Mouse (Mus musculus) cerebellum, adult 2 months (tissue): ENCODE results near the gene Trappc10. TPM values are rescaled to one million over a fixed set of nuclear protein-coding genes. Genes with fewer than 3 reads are reported as not detected.

Experiments
- DNase-seq, 2 experiments: peaks; one replicate each; pipeline ENCODE4 v3.0.0; 2021
- H3K27ac ChIP-seq: fragments of 200-500 bp; 2 replicates; pipeline ENCODE4 v1.5.1; 2012; ENCODE audit warnings: low read length, control low read depth, inconsistent platforms; ENCODE audit not compliant: insufficient read depth
- H3K27me3 ChIP-seq: fragments of 200-500 bp; 2 replicates; pipeline ENCODE4 v1.6.1; 2012; ENCODE audit warnings: inconsistent platforms, mild to moderate bottlenecking, low read length, moderate library complexity; ENCODE audit not compliant: control insufficient read depth, insufficient read depth
- H3K4me1 ChIP-seq: fragments of 200-500 bp; 2 replicates; pipeline ENCODE4 v1.6.1; 2011; ENCODE audit warnings: low read length; ENCODE audit not compliant: control insufficient read depth, insufficient read depth
- H3K4me3 ChIP-seq: fragments of 200-500 bp; replicated peaks from 2 replicates; pipeline ENCODE3; 2011; ENCODE audit warnings: mild to moderate bottlenecking, low read depth, low read length, control low read depth; ENCODE audit not compliant: insufficient read depth
- CTCF ChIP-seq: fragments of 200-500 bp; IDR thresholded peaks from 2 replicates; pipeline ENCODE4 v1.5.1; 2011; ENCODE audit warnings: low read depth, mild to moderate bottlenecking, control low read depth, low read length, moderate library complexity, borderline replicate concordance; ENCODE audit not compliant: insufficient read depth
- POLR2A ChIP-seq: fragments of 200-500 bp; IDR thresholded peaks from 2 replicates; pipeline ENCODE4 v1.6.1; 2011; ENCODE audit warnings: low read length, control low read depth, borderline replicate concordance; ENCODE audit not compliant: insufficient read depth
- WGBS: fragments of 180-500 bp; shearing (Covaris S2); methylation state at CpG from one replicate; pipeline ENCODE4 v1.1.7; 2018; 5-methylcytosine and 5-hydroxymethylcytosine counted together
- polyA plus RNA-seq: library from polyadenylated mRNA; depleted of rRNA; stranded (reverse); fragments of >200 nt; gene quantifications from 2 replicates; pipeline ENCODE4 v1.2.3, GENCODE M21; 2012; rRNA removed

Gene Trappc10
- 74.3 and 75.0 TPM in 2 replicates for polyA plus RNA-seq

DNA sequence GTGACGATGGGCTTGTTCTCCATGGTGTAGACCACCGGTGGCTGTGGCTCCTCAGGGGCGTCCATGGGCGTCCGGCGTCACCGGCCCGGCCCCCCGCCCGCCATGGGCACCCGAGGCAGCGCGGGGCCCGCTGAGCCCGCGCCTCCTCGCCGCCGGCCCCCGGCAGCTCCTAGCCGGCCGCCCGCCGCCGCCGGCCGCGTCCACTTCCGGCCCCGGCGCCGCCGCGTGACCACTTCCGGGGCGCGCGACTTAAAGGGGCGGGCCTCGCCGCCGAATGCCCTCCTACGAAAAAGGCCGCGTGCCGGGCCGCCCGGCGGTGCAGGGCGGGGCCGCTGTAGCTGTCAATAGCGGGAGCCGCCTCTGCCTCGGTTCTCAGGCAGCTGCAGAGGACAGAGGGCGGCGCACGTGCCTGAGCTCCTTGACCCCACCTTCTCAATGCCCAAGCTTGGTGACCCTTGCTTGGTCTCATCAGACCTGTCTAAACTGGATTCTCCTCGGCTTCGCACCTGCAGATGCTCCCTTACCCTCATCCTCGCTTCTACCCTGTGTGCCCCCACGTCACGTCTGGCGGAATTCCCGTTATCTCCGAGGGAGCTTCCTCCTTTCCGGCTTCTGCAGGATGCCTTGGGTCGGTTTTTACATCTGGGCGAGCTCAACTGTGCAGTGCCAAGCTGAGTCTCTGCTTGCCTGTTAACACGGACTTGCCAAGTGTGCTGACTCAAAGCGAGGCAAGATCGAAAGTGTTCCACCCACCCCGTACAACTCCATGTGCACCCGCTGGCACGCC lies at the start of gene Trappc10:
Gene Trappc10 (minus strand): TSS at position 204 of the 787 bp plus-strand sequence.
- TF ChIP-seq POLR2A: peak; percentile 40; the same call in 1 of the 2 replicates
- TF ChIP-seq CTCF: no peak
- H3K27me3 ChIP-seq: no peaks in the 10 kb centered on the region
- under 1% methylated on average over 73 of the region's 74 CpGs for WGBS

DNA sequence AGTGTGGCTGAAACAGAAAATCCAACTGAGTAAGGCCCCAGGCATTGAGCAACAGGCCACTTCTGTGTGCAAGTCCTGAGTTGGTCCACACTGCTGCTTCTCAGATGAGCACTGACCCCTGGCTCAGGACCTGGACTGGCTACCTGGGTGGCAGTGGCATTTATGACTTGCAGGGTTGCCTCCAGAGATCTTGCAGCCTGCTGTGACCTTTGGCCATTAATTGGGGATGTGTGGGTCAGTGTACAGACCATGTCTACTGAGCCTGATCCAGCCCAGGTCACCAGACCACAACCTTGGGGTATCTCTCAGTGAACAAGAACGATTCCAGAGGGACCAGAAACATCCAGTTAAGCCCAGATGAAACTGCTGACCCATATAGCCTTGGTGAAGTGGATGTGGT lies 49.1 kb upstream of the Trappc10 start:
- Histone ChIP-seq H3K4me1 (peaks cover 57% of the 10 kb centered on the region), H3K27ac (no peak overlapping the region), H3K27me3 (no peaks in the 10 kb centered on the region), H3K4me3 (no peak overlapping the region)
- WGBS: 85% methylated on average over 1 of the region's 1 CpGs
- TF ChIP-seq CTCF (no peak), POLR2A (no peak)
- no peak for DNase-seq

More for the DNA sequence above, at the start of gene Trappc10:
- DNase-seq: peak; percentile 86 to 87
- Histone ChIP-seq H3K27ac (peak within 1 kb of the TSS; percentile 45), H3K4me3 (peak within 1 kb of the TSS; percentile 69), H3K4me1 (0 out of 2 replicates have a peak, but pooled peaks cover 6% of the 10 kb centered on the region)

DNA sequence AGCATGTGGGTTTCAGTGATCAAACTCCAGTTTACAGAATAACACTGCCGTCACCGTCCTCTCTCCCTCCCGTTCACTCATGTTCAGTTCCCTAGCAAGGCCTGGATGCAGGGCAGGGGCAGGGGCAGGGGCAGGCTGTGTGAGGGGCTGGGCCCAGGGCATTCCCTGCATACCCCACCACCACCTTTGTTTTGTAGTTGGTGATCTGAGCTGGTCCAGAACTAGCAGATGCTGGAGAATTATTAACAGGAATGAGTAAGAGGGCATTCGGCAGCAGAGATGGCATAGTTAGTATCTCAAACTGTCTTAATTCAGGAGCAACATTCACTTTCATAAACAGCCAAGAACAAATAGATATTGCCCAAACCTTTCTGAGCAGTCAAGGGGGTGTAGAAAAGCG lies 47.9 kb upstream of the Trappc10 start:
- Histone ChIP-seq H3K27ac (no peak overlapping the region), H3K4me1 (peaks cover 53% of the 10 kb centered on the region), H3K27me3 (no peaks in the 10 kb centered on the region), H3K4me3 (no peak overlapping the region)
- DNase-seq: no peak
- 86% methylated on average over 5 of the region's 5 CpGs for WGBS
- TF ChIP-seq POLR2A: no peak
- no peak for TF ChIP-seq CTCF

DNA sequence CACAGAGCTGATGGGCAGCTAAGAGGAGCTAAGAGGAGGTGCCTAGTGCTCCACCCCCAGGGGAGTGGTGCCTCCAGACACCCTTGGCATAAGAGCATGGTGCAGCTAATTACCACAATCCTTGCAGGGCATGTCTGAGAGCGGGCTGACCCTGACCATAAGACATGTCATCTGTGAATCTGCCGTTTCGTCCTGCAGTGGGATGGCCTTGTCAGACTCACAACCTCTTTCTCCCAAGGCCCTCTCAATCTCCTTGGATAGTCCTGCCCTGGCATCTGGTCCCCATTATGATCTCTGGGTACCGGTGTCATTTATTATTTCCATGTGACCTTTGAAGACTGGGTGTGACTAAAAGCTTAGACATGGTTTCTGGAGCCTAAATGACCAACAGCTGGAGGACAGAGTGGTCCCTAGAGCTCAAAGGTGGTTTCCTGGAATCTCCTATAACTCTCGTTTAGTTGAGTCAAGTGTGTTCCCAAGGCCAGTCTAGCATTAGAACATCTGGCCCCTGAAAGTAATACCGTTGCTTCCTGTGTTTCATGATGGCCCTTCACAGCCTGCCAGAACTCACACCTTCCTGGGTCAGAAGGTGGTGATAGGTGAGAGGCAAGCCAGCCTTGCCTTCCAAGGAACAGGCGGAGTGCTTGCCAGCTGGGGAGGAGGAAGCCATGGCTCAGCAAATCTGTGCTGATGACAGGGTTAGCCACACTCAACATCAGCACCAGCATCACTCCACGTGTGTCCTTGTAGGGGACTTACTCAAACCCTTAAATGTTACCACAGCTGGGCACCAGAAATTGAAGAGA lies 46.5 kb upstream of the Trappc10 start:
- 80% methylated on average over 8 of the region's 8 CpGs for WGBS
- peaks cover 41% of the 10 kb centered on the region for H3K4me1 ChIP-seq

DNA sequence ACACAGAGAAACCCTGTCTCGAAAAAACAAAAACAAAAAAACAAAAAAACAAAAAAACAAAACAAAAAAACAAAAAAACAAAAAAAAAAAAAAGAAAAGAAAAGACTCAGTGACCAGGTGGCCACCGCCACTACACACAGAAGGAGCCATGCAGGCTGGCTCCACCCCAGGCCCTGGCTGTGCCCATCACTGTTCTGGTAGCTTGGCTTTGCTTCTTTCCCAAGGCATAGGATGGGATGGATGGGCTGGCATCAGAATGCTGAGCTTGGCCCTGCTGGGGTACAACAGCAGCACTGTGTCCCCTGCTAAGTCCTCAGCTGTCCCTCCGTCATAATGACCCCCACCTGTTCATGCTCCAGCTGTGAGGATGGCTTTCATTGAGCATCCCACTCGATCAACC lies 44.5 kb upstream of the Trappc10 start:
- DNase-seq: peak; percentile 71 to 78
- WGBS: 26% methylated on average over 4 of the region's 4 CpGs
- Histone ChIP-seq H3K4me1 (peaks cover 41% of the 10 kb centered on the region), H3K27ac (peak overlapping the region; percentile 26; the same call in 1 of the 2 replicates), H3K27me3 (no peaks in the 10 kb centered on the region), H3K4me3 (no peak overlapping the region)
- TF ChIP-seq POLR2A (no peak), CTCF (no peak)

More for the DNA sequence above, 46.5 kb upstream of the Trappc10 start:
- Histone ChIP-seq H3K4me3 (no peak overlapping the region), H3K27me3 (no peaks in the 10 kb centered on the region), H3K27ac (no peak overlapping the region)
- no peak for DNase-seq
- no peak for TF ChIP-seq POLR2A
- TF ChIP-seq CTCF: no peak

DNA sequence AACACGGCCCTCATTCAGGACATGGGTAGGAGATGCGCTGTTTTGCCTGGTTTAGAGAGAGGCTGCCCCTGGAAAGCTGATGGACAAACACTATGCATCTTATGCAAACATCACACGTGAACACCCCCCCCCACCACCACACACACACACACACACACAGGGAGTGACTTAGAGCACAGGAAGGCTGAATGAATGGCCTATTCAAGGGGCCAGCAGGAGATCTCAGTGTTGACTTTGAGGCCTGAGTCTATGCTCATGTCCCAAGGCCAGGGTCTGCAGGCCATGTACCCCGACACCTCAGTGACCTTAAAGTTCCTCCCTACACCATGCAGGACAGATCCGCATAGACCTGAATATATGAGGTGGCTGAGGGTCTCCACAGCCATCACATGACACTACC lies 43.7 kb upstream of the Trappc10 start:
- Histone ChIP-seq H3K27ac (peak overlapping the region; percentile 17; the same call in 1 of the 2 replicates), H3K4me3 (no peak overlapping the region), H3K4me1 (peaks cover 41% of the 10 kb centered on the region), H3K27me3 (no peaks in the 10 kb centered on the region)
- TF ChIP-seq POLR2A: no peak
- TF ChIP-seq CTCF: no peak
- 85% methylated on average over 5 of the region's 5 CpGs for WGBS
- no peak for DNase-seq

DNA sequence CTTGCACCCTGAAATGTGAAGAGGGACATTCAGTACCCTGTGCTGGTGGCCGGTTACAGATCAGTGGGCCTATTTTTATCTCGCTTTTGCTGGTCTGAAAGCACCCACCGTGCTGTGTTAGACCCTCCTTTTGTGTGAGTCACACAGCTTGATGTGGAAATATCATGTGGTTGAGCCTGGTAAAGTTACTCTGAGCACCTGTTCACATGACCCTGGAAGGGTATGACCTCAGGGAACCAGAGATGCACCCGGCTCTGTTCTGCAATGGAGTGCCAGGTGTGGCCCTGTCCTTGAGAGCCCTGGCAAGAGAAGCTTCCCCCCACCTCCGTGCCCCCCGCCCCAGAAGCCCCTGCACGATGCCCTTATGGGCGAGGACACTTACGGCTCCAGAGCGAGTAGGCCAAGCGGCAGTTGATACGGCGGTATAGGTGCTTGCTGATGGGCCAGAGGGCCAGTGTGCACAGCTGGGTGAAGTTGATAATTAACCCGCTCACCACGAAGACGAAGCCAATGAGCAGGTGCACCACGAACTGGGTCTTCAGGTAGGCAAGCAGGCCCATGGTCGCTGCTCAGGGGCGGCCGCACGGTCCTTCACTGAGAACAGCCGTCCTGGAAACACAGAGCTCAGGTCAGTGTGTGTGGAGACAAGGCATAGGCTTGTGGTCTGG lies 43.2 kb upstream of the Trappc10 start:
- no peak for DNase-seq
- Histone ChIP-seq H3K27ac (no peak overlapping the region), H3K4me1 (peaks cover 36% of the 10 kb centered on the region), H3K4me3 (no peak overlapping the region), H3K27me3 (no peaks in the 10 kb centered on the region)
- WGBS: 91% methylated on average over 22 of the region's 22 CpGs
- TF ChIP-seq POLR2A (no peak), CTCF (no peak)
